Mouse (Mus musculus) forebrain, postnatal 0 days (tissue): ENCODE data around the gene Fam171a2. TPM values are rescaled to one million over a fixed set of nuclear protein-coding genes. Genes with fewer than 3 reads are reported as not detected.
A peak's percentile ranks its signal among the peaks of the same experiment; 100 is the strongest.

Experiments
- ATAC-seq: fragments of 200-750 bp; cut with Nextera tagmentation; 2 replicates; pipeline ENCODE4 v1.8.0; 2017; ENCODE audit warnings: mild to moderate bottlenecking, moderate library complexity
- DNase-seq: peaks from one replicate; pipeline ENCODE4 v3.0.0-alpha.2; 2015
- H3K27ac ChIP-seq: fragments of 300-500 bp; sonication (generic); 2 replicates; pipeline ENCODE4 v1.5.1; 2014; ENCODE audit warnings: low read depth, mild to moderate bottlenecking, antibody characterized with exemption, low read length, moderate library complexity, mixed read lengths
- H3K27me3 ChIP-seq: fragments of 300-500 bp; sonication (generic); 2 replicates; pipeline ENCODE4 v1.6.1; 2014; ENCODE audit warnings: mild to moderate bottlenecking, low read length, mixed read lengths; ENCODE audit not compliant: insufficient read depth
- H3K36me3 ChIP-seq: fragments of 300-500 bp; sonication (generic); 2 replicates; pipeline ENCODE4 v1.6.1; 2014; ENCODE audit warnings: mild to moderate bottlenecking, moderate library complexity; ENCODE audit not compliant: insufficient read depth
- H3K4me1 ChIP-seq: fragments of 300-500 bp; sonication (generic); 2 replicates; pipeline ENCODE4 v1.6.1; 2014; ENCODE audit warnings: antibody characterized with exemption; ENCODE audit not compliant: insufficient read depth
- H3K4me2 ChIP-seq: fragments of 300-500 bp; sonication (generic); 2 replicates; pipeline ENCODE4 v1.6.1; 2014; ENCODE audit warnings: low read depth, mild to moderate bottlenecking, moderate library complexity
- H3K4me3 ChIP-seq: fragments of 300-500 bp; sonication (generic); 2 replicates; pipeline ENCODE4 v1.5.1; 2014; ENCODE audit warnings: low read depth, low read length, mixed read lengths
- H3K9ac ChIP-seq: fragments of 300-500 bp; sonication (generic); 2 replicates; pipeline ENCODE4 v1.6.1; 2014; ENCODE audit warnings: mild to moderate bottlenecking
- H3K9me3 ChIP-seq: fragments of 300-500 bp; sonication (generic); 2 replicates; pipeline ENCODE4 v1.6.1; 2016; ENCODE audit warnings: low read length
- CTCF ChIP-seq: sonication (generic); IDR thresholded peaks from 2 replicates; pipeline ENCODE4 v1.5.1; 2016; ENCODE audit warnings: antibody characterized with exemption, control low read depth, low read depth
- WGBS: fragments of 180-500 bp; shearing (Covaris S2); extraction: QIAGEN DNeasy Blood & Tissue Kit; methylation state at CpG from one replicate; pipeline ENCODE4 v1.1.7; 2014; 5-methylcytosine and 5-hydroxymethylcytosine counted together
- polyA plus RNA-seq: library from polyadenylated mRNA; unstranded; fragments of >200 nt; fragmentation: Nextera tagmentation; extraction: Ambion mirVana; gene quantifications from 2 replicates; pipeline ENCODE4 v1.2.1, GENCODE M21; 2015
- total RNA-seq: library from RNA; depleted of rRNA; stranded (reverse); fragments of >200 nt; gene quantifications from 2 replicates; pipeline ENCODE4 v1.2.3, GENCODE M21; 2014

Gene Fam171a2
- total and polyA plus RNA-seq, 2 experiments from 2014 or later: 26.9 to 361 TPM

GRCm38 (mm10) chr11:102445264-102445890 is 2.1 kb downstream of the Fam171a2 start:
- peaks cover 24% of the 10 kb centered on the region for H3K4me1 ChIP-seq
- no peaks in the 10 kb centered on the region for H3K9me3 ChIP-seq
- H3K9ac ChIP-seq: peak overlapping the region; percentile 100
- peaks cover 27% of the 10 kb centered on the region for H3K36me3 ChIP-seq
- peak overlapping the region; percentile 85 for H3K4me2 ChIP-seq
- ATAC-seq (peak; percentile 21), DNase-seq (peak; percentile 54)
- H3K27me3 ChIP-seq: no peaks in the 10 kb centered on the region
- no peak for TF ChIP-seq CTCF
- 8% methylated on average over 10 of the region's 10 CpGs for WGBS
- H3K4me3 ChIP-seq: peak overlapping the region; percentile 98
- peak overlapping the region; percentile 99 for H3K27ac ChIP-seq

DNA sequence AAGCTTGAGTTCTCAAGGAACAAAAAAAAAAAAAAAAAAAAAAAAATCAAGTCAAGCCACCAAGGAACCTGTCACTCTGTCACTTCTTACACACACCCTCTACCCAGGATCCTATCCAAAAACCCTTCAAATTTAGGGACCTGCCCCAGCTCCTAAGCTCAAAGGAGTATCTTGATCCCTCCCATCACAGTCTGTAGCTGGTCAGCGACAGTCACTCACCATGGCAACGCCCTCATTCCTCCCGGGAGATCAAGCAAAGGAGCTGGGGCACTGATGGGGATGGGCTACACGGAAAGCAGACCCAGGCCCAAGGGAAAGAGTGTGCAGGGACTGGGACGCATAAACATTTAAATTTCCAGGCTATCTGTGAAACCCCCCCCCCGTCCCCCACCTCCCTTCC is 2.7 kb downstream of the Fam171a2 start:
- H3K9ac ChIP-seq: peak overlapping the region; percentile 100; the same call in 1 of the 2 replicates
- peak overlapping the region; percentile 85 for H3K4me2 ChIP-seq
- H3K9me3 ChIP-seq: no peaks in the 10 kb centered on the region
- no peak for TF ChIP-seq CTCF
- peaks cover 33% of the 10 kb centered on the region for H3K36me3 ChIP-seq
- no peak for DNase-seq
- ATAC-seq: no peak
- no peaks in the 10 kb centered on the region for H3K27me3 ChIP-seq
- WGBS: 10% methylated on average over 6 of the region's 6 CpGs
- H3K4me1 ChIP-seq: peaks cover 24% of the 10 kb centered on the region
- H3K27ac ChIP-seq: peak overlapping the region; percentile 99
- H3K4me3 ChIP-seq: peak overlapping the region; percentile 98

DNA sequence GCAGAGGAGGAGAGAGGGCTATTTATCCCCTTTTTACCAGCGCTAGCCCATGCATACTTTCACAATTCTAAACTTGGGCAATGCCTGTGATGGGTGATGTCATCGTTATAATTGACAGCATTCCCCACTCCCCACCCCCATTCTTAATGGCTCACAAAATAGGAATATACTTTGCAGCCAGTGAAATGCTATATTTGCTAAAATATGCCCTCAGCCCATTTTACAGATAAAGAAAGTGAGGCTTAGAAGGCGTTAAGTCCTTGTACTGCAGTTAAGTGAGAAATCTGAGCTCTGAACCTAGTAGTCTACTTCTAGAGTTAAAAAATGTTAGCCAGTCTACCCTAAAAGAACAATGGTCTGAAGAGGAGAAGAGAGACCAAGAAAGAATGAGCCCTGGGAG is 3.2 kb downstream of the Fam171a2 start:
- WGBS: 56% methylated on average over 3 of the region's 3 CpGs
- no peak overlapping the region for H3K4me2 ChIP-seq
- no peak for TF ChIP-seq CTCF
- no peaks in the 10 kb centered on the region for H3K9me3 ChIP-seq
- ATAC-seq: no peak
- no peak overlapping the region for H3K27ac ChIP-seq
- H3K4me3 ChIP-seq: no peak overlapping the region
- no peak overlapping the region for H3K9ac ChIP-seq
- H3K27me3 ChIP-seq: no peaks in the 10 kb centered on the region
- DNase-seq: no peak
- H3K4me1 ChIP-seq: peaks cover 24% of the 10 kb centered on the region
- peaks cover 38% of the 10 kb centered on the region for H3K36me3 ChIP-seq

DNA sequence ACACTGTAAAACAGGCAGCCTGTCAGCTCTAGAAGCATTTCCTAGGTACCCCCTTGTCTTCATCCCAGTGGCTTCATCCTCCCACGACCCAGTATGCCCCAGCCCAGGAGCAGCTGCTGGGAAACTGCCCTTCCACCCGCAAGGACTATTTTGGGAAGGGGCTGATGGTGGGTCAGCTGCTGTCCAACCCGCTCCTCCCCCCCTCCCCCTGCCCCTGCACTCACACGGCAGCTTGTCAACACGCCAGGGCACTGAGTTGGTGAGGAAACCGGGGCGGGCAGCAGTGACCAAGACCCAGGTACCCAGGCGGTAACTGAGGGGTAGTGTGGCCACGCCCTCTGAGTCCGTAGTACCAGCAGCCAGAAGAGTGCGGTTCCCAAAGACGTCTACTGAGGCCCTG is 3.7 kb downstream of the Fam171a2 start:
- Histone ChIP-seq H3K4me3 (no peak overlapping the region), H3K36me3 (peaks cover 43% of the 10 kb centered on the region), H3K9ac (no peak overlapping the region), H3K4me1 (peaks cover 24% of the 10 kb centered on the region), H3K27ac (no peak overlapping the region), H3K4me2 (no peak overlapping the region), H3K27me3 (no peaks in the 10 kb centered on the region), H3K9me3 (no peaks in the 10 kb centered on the region)
- DNase-seq: no peak
- 69% methylated on average over 12 of the region's 12 CpGs for WGBS
- TF ChIP-seq CTCF: no peak
- no peak for ATAC-seq

GRCm38 (mm10) chr11:102442089-102442488 is 5.4 kb downstream of the Fam171a2 start:
- no peak for TF ChIP-seq CTCF
- Histone ChIP-seq H3K36me3 (peaks cover 58% of the 10 kb centered on the region), H3K4me2 (no peak overlapping the region), H3K4me1 (peaks cover 25% of the 10 kb centered on the region), H3K27me3 (no peaks in the 10 kb centered on the region), H3K9me3 (no peaks in the 10 kb centered on the region), H3K9ac (no peak overlapping the region), H3K4me3 (no peak overlapping the region), H3K27ac (no peak overlapping the region)
- ATAC-seq: no peak
- DNase-seq: no peak
- 89% methylated on average over 6 of the region's 6 CpGs for WGBS

DNA sequence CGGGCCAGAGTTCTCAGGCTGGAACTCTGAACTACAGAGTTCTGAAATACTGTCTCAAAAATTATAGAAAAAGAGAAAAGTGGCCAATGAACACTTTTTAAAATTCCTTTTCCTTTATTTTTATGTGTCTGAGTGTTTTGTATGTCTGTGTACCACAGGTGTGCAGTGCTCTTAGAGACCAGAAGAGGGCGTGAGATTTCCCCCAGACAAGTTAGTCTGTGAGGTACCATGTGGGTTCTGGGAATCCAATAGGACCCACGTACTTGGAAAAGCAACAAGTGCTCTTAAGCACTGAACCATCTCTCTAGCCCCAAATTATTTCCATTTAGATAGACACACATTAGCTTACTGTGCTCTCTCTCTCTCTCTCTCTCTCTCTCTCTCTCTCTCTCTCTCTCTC is 6.0 kb downstream of the Fam171a2 start:
- no peak for ATAC-seq
- 82% methylated on average over 3 of the region's 3 CpGs for WGBS
- Histone ChIP-seq H3K4me1 (peaks cover 26% of the 10 kb centered on the region), H3K36me3 (peaks cover 61% of the 10 kb centered on the region), H3K9ac (no peak overlapping the region), H3K27me3 (no peaks in the 10 kb centered on the region), H3K27ac (no peak overlapping the region), H3K4me2 (no peak overlapping the region), H3K4me3 (no peak overlapping the region), H3K9me3 (no peaks in the 10 kb centered on the region)
- peak; percentile 35 for DNase-seq
- TF ChIP-seq CTCF: peak; percentile 43

DNA sequence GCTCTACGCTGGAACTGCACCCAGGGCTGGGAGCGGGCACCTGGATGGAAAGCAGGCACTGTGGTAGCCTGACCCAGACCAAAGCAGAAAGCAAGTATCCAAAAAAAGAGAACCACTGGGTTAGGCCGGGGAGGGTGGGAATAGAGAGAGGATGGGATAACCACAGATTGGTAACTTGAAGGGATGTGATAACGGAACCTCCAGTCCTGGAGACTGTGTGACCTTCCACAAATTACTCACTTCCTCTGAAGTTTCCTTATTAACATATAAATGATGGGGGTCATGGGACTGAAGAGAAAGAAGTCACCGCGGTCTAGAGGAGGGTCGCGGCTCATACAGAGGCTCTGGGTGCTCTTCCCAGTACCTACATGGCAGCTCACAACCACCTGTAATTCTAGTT is 7.2 kb downstream of the Fam171a2 start:
- Histone ChIP-seq H3K4me1 (peaks cover 19% of the 10 kb centered on the region), H3K9me3 (no peaks in the 10 kb centered on the region), H3K4me3 (no peak overlapping the region), H3K27ac (no peak overlapping the region), H3K9ac (no peak overlapping the region), H3K4me2 (no peak overlapping the region), H3K27me3 (no peaks in the 10 kb centered on the region), H3K36me3 (peaks cover 73% of the 10 kb centered on the region)
- WGBS: 84% methylated on average over 8 of the region's 8 CpGs
- no peak for TF ChIP-seq CTCF
- DNase-seq (no peak), ATAC-seq (no peak)
